Mouse (Mus musculus) neutrophil, adult 65 days (primary cell): ENCODE results near the gene Mc1r. TPM values are rescaled to one million over a fixed set of nuclear protein-coding genes. Genes with fewer than 3 reads are reported as not detected.

Experiments used
- total RNA-seq: library from RNA; stranded (reverse); gene quantifications from 2 replicates; pipeline ENCODE4 v1.2.4, GENCODE M21; 2023

Gene Mc1r
- not detected in 2 replicates for total RNA-seq

GRCm38 (mm10) chr8:123406786-123407185, at the start of gene Mc1r:
Gene Mc1r (plus strand): TSS chr8:123407107.

DNA sequence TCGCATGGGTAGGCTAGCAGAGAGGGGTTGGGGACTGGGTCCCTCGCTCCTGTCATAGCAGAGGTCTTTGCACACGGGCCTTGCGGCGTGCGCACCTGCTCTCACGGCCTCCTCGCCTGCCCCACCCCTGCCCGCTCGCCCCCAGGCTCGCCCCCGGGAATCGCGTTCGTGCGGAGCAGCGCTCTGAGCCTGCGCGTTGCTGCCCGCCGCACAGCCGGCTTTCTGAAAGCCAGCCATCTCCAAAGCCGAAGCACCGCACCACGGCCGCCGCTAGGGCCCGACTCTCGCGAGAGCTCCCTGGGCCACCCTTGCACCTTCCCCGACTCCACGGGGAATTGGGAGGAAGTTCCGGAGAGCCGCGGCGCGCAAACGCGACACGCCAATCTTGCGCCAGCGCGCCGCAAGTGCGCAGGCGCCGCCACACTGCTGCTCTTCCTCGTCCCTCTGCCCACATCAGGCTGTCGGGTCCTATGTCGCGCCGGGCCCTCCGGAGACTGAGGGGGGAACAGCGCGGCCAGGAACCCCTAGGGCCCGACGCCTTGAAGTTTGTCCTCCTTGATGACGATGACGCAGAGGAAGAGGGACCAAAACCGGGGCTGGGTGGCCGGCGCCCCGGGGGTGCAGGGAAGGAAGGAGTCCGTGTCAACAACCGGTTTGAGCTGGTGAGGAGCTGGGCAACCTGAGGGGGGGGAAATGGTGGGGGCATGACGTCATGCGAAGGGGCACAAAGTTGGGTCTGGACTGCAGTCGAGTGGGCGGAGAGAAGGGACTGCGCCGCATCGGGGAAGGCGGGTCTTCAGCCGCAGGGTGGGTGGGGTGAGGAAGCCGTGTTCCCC, 33.3 kb upstream of the Mc1r start, which contains the start of gene Tcf25:
Gene Tcf25, plus strand, starts transcription at position 351 of the 836 bp plus-strand sequence.

GRCm38 (mm10) chr8:123411246-123411645, 4.3 kb downstream of the Mc1r start, which contains the start of gene Tubb3:
Gene Tubb3 (plus strand): TSS chr8:123411424.

GRCm38 (mm10) chr8:123423441-123423840, 16.5 kb downstream of the Mc1r start, which contains the start of gene Def8:
Gene Def8 (plus strand): TSS chr8:123423527.

Other genes starting within 250 kb of the Mc1r start
- not detected in 2 replicates for gene Sult5a1, start 248.8 kb upstream of the Mc1r start, total RNA-seq
- gene Dpep1, start 220.9 kb upstream of the Mc1r start, total RNA-seq: not detected in 2 replicates
- 64.2 and 98.8 TPM in 2 replicates for gene Chmp1a, start 194.3 kb upstream of the Mc1r start, total RNA-seq
- not detected in 2 replicates for gene Spata33, start 194.3 kb upstream of the Mc1r start, total RNA-seq
- gene Cdk10, start 182.3 kb upstream of the Mc1r start, total RNA-seq: 17.9 and 19.0 TPM in 2 replicates
- gene Spata2l, start 170.9 kb upstream of the Mc1r start, total RNA-seq: 6.8 and 7.3 TPM in 2 replicates
- gene Zfp276, start 152.9 kb upstream of the Mc1r start, total RNA-seq: 29.9 and 40.8 TPM in 2 replicates
- gene Vps9d1, start 152.8 kb upstream of the Mc1r start, total RNA-seq: 49.8 and 50.6 TPM in 2 replicates
- 32.1 and 42.0 TPM in 2 replicates for gene Fanca, start 88.5 kb upstream of the Mc1r start, total RNA-seq
- 0.22 and 0.29 TPM in 2 replicates for gene Spire2, start 74.4 kb upstream of the Mc1r start, total RNA-seq
- gene Tcf25, start 33.4 kb upstream of the Mc1r start, total RNA-seq: 122 and 140 TPM in 2 replicates
- gene Tubb3, start 4.3 kb downstream of the Mc1r start, total RNA-seq: 0.92 TPM in 1 of 2 replicates, not detected in the other
- 35.6 and 35.7 TPM in 2 replicates for gene Def8, start 16.4 kb downstream of the Mc1r start, total RNA-seq
- 40.1 and 56.2 TPM in 2 replicates for gene Afg3l1, start 70.8 kb downstream of the Mc1r start, total RNA-seq
- not detected in 2 replicates for gene Dbndd1, start 108.4 kb downstream of the Mc1r start, total RNA-seq
- gene Gas8, start 111.7 kb downstream of the Mc1r start, total RNA-seq: 1.2 and 1.3 TPM in 2 replicates
- gene Rhou, start 246.8 kb downstream of the Mc1r start, total RNA-seq: 43.5 and 45.4 TPM in 2 replicates